Mouse (Mus musculus) adrenal gland, adult 18-20 months (tissue): ENCODE results near the gene Trib3. TPM values are rescaled to one million over a fixed set of nuclear protein-coding genes. Genes with fewer than 3 reads are reported as not detected.
"Not testable (repeated sequence)": the region's sequence is repeated elsewhere in the genome, so short reads cannot be mapped to it uniquely, and the experiment has no call there.

ENCODE experiments used
- DNase-seq, 2 experiments: peaks; one replicate each; pipeline ENCODE4 v3.0.0; 2021 to 2022; ENCODE audit warnings: low spot score in 2 of 2
- long read RNA-seq, 2 experiments: library from polyadenylated mRNA; stranded (forward); transcript quantifications; one replicate each; pipeline ENCODE4 v2.0.0; 2021
- total RNA-seq, 2 experiments: library from RNA; stranded (reverse); gene quantifications; 1 replicate in 1 of 2; 2 replicates in 1 of 2; pipeline ENCODE4 v1.2.3; 2021

Gene Trib3
- total RNA-seq, result 10 to 100 TPM in 1 of 2 experiments, 1 to 10 TPM in 1; 4.9 to 12.4 TPM
- long read RNA-seq, experiment 1, transcript Trib3-201 (4 exons, 2,026 nt), result major isoform, 6 of 7 reads
- long read RNA-seq, experiment 1, partial matches to known transcripts, result 1 of 7 reads
- long read RNA-seq, experiment 1, other reads (novel, unspliced or antisense), result 0 of 7 reads
- long read RNA-seq, experiment 2, transcript Trib3-201 (4 exons, 2,026 nt), result major isoform, 13 of 16 reads
- long read RNA-seq, experiment 2, partial matches to known transcripts, result 1 of 16 reads
- long read RNA-seq, experiment 2, other reads (novel, unspliced or antisense), result 2 of 16 reads

DNA sequence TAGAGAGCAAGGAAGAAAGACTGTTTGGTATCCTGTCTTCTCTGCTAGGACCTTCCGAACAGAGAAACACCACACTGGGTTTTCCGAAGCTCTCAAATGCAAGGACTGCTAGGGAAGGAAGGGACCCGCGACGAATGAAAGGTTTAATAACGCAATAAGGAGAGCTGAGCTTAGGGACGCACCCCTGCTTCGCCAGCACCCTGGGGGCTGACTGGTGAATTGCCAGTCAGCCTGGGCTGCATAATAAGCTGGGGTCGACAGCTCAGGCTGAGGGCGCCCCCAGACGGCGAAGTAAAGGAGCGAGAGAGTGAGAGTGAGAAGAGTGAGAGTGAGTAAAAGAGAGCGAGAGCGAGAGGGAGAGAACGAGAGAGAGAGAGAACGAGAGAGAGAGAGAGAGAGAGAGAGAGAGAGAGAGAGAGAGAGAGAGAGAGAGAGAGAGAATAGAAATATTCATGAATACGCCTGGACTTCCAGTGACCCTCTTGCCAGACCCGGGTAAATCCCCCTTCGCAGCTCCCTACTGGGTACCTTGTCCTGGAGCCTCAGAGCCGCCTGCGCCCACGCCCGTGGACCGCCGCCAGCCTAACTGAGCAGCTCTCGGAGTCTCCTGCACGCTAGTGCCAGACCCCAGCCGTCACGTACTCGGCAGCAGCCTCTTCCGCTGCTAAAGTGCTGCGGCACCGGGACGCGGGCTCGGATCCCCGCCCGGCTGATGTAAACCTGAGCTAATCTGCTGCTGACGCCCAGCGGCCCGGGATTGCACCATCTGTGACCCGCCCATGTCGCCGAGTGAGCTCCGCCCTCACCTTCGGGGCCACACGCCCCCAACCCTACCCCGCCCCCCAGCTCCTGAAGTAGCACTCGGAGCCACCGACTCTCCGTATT is at the start of gene Trib3:
Gene Trib3 (minus strand): TSS at position 704 of the 885 bp plus-strand sequence.
- DNase-seq, result peak; percentile 73 to 79

DNA sequence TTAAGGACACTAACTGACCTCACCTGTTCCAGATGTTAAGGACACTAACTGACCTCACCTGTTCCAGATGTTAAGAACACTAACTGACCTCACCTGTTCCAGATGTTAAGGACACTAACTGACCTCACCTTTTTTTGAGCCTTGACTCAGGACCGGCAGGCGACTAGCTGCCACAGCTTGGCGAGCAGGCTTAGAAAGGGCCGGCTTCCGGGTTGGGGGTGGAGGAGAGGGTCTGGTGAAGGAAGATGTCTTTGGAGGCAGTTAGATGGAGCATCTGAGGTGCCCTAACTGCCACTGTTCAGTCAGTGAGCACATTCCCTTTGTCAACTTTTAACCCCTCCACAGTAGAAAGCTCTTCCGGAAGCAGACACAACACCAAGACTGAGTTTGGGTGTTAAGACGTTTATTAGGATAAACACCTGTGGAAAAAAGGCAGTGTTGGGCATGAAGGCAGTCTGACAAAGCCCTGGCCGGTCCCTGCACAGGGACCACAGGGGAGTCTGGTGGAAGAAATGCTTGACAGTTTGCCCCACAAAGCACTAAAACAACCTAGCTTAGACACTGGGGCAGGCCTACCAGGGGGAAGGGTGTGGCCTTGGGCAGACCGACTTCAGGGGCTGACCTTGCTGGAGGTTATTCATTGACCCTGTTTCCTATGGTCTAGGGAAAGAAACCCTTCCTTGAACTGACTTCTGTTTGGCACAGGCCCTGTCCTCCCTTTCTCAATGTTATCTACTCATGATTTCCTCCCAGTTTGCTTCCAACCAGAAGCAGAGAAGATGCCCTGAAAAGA is 49.6 kb upstream of the Trib3 start:
- no peak for DNase-seq

DNA sequence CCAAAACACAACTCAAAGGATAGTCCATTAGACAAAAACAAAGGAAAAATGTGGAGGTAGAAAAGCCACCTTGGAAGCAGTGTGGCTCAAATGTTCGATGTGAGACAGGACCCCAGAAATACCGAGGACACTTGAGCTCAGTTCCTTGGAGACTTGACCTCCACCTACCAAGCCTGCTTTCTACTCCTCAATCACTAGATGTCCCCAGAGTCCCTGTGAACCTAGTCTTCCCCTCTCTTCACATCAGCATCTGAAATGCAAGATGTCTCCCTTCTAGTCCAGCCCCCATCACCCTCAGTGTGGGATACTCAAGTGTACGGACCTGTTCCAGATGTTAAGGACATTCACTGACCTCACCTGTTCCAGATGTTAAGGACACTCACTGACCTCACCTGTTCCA is 49.0 kb upstream of the Trib3 start:
- DNase-seq, result no peak

DNA sequence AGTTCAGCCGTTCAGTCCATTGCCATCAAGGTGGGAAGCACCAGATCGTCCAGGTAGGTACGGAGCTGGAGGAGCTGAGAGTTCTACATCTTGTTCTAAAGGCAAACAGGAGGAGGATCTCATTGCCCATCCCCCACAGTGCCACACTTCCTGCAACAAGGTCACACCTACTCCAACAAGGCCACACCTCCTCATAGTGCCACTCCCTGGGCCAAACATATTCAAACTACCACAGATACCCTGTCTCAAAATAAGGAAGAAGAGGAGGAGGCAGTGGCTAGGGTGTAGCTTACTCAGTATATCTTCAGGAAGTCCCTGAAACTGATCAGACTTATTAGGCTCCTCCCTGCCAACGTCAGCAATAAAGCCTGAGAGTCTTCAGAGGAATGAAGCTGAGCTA is 40.4 kb upstream of the Trib3 start:
- no peak for DNase-seq

DNA sequence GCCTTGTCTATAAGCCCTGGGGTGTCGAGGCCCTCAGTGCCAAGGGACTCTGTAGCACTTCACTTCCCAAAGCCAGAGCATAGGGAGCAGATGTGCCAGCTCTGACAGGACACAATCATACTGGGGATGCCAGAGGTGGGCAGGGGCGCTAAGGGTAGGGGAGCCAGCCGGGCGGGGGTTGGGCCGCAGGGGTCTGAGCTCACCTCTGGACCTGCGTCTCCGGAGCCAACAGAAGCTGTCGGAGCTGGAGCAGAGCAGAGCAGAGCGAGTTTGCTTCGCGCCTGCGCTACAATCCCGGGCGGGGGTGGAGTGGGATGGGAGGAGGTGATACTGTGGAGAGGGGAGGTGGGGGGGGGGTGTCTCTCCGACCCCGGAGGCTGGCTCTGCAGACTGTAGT is 32.5 kb upstream of the Trib3 start, which contains the start of gene Nrsn2:
Gene Nrsn2 (minus strand): TSS at position 294 of the 397 bp plus-strand sequence.
- no peak for DNase-seq

DNA sequence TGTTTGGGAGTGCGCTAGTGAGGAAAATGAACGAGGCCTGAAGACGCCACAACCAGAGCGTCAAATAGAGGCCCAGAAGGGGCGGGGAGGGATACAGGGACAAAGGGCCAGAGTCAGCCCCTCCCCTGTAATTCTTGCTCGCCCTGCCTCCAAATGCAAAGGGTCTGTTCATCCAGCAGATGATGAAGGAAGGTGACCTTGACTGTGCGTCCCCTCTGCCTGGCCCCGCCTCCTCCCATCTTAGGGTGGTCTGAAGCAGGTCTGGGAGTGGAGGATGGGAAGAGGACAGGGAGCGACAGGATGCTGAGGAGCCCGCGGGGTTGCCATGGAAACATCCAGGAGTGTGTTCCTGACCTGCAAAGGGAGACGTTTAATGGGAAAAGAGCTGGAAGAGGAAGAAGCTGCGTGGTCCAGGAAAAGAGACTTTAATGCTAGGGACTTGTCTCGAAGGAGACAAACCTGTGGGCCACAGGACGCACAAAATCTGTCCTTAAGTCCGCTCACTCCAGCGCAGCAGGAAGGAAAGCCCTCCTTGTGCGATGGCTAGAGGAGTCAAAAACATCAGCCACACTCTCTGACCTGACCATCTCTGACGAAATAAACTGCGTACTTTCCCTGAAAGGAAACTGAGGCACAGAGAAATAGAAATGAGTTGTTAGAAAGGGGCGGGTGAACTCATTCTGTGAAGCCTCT is 32.0 kb upstream of the Trib3 start:
- no peak for DNase-seq

DNA sequence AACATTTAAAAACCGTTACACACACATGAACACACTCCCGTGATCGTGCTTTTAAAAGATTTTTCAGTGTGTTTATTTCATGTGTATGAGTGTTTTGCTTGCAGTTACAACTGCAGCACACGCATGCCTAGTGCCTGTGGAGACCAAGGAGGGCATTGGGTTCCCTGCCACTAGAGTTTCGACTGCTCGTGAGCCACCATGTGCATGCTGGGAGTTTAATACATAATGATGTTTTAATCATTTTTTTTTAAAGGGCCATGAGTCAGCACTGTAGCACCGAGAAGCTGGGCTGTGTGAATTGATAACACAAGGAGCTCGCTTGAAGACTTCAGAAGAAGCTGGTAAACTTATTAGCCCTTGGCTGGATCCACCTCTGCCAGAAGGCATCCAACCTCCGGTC is 29.7 kb upstream of the Trib3 start:
- DNase-seq, result no peak

DNA sequence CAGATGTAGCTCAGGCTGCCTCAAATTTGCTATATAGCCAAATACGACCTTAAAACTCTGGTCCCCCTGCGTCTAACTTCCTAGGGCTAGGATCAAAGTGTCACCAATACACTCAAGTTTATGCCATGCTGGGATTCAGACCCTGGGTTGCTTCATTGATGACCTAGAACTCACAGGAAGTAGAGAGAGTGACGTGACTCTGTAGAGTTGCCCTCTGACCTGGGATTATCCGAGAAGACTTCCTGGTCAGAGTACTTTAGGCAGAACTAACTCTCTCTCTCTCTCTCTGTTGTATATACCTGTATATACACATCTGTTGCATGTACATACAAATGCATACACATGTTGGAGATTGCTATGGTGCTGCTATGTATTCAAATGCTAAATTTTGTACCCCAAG is 28.8 kb upstream of the Trib3 start:
- no peak for DNase-seq

DNA sequence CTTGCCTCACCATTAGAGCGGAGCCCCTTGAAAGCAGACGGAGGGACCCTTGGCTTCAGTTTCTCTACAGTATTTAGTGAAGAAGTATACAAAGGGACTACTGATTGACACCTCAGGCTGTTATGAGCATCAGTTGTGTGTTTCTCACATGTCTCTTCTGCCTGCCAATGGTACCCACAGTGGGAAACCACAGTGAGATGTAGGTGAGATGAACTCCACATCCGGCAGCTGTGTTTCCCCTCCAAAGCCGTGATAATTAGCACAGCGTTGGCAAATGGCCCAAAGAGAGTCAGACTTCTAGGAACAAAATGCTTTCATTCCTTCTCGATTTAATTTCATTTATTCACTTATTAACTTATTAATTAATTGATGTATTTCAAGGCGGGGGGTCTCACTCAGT is 28.3 kb upstream of the Trib3 start:
- DNase-seq, result no peak

DNA sequence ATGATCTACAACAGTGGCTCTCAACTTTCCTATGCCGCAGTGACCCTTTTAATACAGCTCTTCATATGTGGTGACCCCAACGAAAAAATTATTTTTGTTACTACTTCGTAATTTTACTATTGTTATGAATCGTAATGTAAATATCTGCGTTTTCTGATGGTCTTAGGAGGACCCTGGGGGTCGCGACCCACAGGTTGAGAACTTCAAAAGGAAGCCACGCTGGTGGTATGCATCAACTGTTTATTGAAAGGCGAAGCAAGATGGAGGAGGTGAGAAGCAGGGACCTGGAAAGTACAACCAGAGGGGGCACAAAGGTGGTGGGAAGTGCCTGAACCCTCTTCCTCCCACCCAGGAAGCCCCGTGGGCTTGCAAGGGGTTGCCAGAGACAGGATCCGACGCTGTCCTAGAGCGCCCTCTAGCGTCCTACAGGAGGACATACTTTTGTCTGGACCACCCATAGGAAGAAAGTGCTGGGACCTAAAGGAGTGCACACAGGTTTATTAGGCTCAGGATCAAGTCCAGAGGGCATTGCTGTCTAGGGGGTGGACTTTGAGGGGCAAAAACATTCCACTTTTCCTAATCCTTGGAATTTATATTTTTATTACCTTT is 24.8 kb upstream of the Trib3 start:
- peak; percentile 51 to 58 for DNase-seq

DNA sequence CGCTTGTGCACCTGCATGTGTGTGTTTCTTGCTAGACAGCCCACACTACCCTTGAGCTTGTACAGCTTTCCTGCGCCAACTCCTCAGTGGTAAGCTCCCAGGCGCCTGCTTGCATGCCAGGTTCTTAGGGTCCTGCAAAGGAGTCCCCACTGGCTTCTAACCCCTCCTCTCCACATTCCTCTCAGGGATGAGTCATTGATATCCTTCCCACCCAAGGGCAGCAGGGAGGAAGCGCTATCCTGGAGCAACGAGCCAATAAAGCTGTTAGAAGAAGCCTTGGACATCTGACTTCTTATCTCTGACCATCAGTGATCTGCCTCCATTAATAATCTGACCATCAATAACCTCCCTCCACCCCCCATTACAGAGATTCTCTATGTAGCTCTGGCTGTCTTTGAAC is 24.1 kb upstream of the Trib3 start:
- DNase-seq, result no peak

DNA sequence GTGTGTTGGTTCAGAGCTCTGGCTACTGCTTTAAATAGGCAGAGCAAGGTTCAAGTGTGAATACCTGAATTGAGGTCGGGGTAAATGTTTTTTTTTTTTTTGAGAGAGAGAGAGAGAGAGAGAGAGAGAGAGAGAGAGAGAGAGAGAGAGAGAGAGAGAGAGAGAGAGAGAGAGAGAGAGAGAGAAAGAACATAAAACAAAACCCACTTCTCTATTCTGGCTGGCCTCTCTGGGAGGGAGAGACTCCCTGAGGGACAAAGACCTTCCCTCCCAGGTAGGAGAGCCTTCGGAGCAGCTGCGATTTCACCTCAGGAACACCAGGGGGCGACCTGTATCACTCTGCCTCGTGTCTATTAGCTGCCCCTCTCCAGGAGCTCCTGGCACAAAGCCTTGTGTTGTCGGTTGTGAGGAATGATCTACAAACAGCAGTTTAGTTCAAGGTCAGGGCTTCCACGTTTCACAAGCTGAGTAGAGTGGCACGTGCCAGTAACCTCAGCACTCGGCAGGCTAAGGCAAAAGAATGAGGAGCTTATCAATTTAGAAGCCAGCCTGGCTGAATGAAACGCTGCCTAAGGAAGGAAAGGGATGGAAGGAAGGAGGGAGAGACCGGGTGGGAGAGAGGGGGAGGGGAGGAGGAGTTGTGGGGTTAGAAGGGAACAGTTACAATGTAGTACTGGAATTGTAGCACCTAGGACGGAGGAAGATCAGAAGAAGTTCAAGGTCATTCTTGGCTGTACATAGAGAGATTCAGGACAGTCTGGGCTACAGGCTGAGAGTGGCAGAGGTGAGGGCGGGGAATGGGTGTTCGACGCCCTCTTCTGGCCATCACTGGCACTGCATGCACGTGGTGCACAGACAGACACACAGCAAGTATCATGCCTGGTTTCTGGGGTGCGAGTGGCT is 19.7 kb upstream of the Trib3 start:
- DNase-seq, result peak; percentile 61 to 79

DNA sequence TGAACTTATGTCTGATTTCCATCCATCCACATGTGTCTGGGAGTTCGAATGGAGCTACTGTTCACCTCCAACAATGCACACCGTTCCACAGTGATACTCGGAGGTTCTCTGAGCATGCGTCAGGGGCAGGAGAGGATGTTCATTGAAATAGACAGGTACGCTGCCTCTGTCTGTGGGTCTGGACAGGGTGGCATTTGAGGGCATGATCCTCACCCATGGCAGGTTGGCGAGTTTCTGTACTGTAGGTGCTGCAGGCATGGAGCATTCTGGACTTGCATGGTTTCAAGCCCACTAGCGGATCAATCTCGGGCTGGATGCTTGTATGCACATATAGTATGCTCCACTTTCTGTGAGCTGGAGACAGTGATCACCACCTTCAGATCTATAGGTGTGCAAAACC is 17.4 kb upstream of the Trib3 start:
- no peak for DNase-seq

DNA sequence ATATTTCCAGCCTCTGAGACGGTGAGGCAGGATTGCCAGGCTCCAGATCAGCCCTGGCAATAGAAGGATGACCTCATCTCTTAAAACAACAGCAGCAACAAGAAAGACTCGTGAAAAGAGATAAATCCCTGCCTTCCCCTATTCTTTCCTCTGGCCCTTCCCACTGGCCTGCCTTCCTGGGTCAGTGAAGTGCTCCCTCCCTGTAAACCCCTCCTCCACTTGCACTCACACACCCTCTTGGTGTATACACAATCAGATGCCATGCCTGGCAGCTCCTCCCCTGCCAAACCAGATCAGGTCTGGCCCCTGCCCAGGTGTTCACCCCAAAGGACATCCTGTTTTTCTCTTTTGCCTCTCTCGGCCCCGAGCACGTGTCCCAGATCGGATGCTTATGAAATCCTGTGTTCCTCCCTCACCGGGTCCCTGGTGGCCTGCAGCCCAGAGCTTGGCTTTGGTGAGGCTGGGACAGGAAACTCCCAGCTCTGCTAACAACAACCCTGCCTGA is 16.5 kb upstream of the Trib3 start:
- peak; percentile 29 to 58 for DNase-seq

DNA sequence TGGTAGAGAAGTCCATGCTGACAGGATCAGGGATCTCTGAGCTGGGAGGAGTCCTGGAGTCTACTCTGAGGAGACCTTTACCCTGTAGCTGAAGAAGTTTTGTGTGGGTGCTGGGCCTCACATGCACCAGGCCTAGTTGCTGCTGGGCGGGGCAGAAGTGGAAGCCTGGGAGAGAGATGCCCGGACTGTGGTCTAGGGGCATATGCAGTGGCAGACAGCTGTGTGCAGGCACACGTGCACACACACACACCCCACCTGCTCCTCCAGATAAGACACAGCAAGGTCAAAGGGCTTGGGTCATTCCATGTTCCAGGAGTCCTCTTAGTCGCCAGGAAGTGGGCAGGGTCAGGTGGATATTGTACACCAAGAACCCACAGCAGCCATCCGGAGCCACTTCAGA is 15.8 kb upstream of the Trib3 start:
- DNase-seq, result no peak

DNA sequence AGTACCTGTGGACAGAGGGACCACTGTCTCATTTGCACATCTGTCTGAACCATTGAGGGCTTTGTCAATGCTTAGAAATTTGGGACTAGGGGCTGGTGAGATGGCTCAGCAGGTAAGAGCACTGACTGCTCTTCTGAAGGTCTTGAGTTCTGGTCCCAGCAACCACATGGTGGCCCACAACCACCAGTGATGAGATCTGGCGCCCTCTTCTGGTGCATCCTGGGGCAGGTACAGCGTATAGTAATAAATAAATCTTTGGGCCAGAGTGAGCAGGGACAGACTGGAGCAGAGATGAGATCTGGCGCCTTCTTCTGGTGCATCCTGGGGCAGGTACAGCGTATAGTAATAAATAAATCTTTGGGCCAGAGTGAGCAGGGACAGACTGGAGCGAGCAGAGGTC is 15.1 kb upstream of the Trib3 start:
- not testable (repeated sequence) for DNase-seq

DNA sequence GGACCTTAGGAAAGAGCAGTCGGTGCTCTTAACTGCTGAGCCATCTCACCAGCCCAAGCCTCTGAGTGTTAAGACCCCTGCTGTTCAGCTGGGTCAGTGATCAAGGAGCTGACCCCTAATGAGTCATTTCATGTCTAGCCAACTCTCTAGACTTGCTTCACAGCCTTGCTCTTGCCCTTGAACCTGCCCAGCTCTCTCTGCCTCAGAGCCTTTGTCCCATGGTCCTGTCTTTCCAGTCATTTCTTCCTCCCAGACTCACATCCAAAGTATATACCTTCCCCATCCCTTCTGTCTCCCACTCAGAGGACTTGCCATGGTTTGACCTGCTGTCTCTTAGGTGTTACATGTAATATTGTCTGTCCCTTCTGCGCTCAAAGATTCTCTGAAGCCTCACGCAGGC is 13.4 kb upstream of the Trib3 start:
- DNase-seq, result no peak

DNA sequence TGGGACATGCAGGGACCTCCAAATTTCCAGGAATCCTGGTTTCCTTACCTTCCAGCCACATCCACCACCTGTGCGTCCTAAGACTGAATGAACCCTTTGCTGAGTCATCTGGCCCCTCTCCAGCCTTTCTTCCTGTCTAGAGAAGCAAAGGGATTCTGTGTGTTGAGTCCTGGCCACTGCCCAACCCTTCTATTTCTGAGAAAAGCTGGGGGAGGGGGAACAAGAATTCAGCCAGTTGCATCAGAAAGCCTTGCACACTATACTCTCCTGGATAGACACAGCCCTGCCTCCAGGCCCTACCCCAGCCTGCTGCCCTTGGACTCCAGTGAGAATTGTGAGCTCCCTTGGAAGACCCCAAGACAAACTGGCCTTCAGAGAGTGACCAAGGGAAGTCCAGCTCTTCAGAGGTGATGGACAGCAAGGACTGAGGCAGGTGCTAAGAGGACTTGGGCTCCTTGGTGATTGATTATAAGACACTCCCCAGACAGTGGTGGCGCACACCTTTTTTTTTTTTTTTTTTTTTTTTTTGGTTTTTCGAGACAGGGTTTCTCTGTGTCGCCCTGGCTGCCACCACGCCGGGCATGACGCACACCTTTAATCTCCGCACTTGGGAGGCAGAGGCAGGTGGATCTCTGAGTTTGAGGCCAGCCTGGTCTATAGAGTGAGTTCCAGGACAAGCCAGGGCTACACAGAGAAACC is 6.2 kb upstream of the Trib3 start:
- DNase-seq, result peak in 1 of 2 experiments; percentile 49

DNA sequence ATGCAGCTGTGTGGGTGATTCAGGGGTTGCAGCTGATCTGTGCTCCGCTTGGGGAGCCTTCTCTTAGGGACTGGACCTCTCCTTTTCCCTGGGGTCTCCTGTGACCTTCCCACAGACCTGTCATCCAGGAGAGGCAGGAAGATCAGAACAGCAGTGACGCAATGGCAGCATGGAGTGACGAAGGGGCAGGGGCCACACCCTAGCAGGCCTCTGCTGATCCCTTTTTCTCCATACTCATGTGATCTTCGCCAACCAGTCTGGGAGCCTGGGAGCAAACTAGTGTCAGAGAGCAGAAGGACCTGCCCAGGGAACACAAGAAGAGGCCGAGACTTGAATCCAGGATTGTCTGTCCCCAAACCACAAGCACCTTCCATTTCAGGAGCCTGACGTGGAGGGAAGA is 5.4 kb upstream of the Trib3 start:
- DNase-seq, result no peak
